Mouse (Mus musculus): Measurements from ENCODE around the gene Apex1.

GRCm38 (mm10) chr14:50929951-50930350 is 5.2 kb downstream of the Apex1 start:
- TF ChIP-seq CTCF (IDR thresholded peaks at IDR 0.05; ENCODE audit: low read depth, low read length): no peak
- TF ChIP-seq POLR2A (IDR thresholded peaks at IDR 0.05; ENCODE audit: borderline replicate concordance, low read depth, low read length): no peak
